Mouse (Mus musculus): ENCODE data around the gene Lamb3.
"Not testable (repeated sequence)": the region's sequence is repeated elsewhere in the genome, so short reads cannot be mapped to it uniquely, and the experiment has no call there.

The Lamb3 gene

DNA sequence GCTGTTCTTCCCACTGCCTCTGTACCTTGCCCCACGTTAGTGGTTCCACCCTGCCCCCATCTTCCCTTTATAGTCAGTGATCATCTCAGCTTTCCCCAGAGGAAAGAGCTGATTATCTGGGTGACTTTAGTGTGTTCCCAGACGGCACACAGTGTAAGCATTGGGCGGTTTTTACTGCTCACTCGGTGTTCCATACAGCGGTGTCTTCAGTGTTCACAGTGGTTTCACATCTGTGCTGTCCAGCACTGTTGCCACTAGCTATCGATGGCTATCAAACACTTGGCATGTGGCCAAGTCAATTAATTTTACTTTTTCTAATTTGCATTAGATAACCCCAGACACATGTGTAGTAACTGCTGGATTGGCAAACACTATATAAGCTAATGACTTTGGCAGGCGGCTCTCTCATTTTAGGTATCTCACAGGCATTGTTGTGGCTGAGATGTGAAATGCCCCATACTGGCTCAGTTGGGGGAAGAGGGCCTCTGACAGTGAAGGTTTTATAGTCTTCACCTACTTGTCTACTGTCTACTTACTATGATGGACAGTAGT lies 76.8 kb downstream of the Lamb3 start:
- DNase-seq, result no peak

DNA sequence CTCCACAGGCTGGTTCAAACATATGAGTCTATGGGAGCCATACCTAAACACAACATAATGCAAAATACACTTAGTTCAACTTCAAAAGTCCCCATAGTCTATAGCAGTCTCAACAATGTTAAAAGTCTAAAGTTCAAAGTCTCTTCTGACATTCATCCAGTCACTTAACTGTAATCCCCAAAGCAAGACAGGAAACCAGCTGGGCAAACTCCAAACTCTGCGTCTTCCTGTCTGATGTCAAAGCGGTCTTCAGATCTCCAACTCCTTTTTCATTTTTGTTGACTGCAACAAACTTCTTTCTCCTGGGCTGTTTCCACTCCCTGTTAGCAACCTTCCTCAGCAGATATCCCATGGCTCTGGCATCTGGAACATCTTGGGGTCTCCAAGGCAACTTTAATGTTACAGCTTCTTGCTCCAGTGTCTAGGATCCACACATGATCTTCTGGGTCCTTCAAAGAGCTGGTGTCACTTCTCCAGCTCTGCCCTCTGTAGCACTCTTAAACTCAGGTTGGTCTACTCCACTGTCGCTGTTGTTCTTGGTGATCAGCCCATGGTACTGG lies 78.3 kb downstream of the Lamb3 start:
- DNase-seq, result not testable (repeated sequence)

DNA sequence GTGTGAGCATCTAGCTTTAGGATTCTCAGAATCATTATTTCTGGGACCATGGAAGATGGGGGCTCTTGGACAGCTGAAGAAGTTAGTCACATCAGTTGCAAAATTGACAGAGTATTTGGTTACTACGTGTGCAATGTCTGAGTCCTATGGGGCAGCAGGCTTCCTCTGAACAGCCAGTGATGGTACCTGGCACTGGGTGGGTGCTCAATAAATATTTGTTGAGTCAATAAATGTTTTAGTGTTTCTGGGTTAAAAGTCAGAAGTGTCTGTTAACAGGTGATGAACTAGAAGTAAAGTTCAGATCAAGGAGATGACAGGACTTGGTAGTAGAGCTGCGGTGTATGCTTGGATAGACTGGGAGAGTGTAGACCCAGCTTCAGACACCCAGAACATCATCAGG lies 80.1 kb downstream of the Lamb3 start:
- DNase-seq, result no peak

DNA sequence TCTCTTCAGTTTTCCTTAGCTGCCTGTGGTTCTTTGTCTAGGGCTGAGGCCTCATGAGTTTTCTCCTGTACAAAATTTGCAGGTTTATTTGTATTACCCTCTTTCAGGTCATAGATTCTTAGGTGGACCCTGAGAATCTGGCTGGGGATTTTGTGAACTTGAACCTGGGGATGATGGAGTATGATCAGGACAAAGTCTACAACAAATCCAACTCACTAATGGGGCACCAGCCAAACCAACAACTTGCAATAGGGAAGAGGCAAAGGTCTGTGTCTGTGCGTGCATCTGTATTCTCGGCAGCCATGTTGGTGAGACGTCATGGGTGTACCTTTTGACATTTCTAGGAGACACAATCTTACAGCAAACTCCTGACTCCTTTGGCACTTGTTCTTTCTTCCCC lies 81.6 kb downstream of the Lamb3 start:
- DNase-seq, result no peak

DNA sequence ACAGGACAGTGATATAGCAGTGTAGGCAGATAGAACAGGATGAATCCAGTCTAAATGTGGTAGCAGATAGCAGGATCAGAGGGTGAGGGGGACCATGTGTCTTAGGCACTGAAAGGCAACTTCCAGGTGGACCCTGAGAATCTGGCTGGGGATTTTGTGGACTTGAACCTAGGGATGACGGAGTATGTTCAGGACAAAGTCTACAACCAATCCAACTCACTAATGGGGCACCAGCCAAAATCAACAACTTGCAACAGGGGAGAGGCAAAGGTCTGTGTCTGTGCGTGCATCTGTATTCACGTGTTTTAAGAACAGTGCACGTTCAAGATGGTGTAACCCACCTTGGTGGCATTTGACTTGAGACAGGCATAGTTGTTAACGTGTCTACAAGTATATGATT lies 82.4 kb downstream of the Lamb3 start:
- no peak for DNase-seq

DNA sequence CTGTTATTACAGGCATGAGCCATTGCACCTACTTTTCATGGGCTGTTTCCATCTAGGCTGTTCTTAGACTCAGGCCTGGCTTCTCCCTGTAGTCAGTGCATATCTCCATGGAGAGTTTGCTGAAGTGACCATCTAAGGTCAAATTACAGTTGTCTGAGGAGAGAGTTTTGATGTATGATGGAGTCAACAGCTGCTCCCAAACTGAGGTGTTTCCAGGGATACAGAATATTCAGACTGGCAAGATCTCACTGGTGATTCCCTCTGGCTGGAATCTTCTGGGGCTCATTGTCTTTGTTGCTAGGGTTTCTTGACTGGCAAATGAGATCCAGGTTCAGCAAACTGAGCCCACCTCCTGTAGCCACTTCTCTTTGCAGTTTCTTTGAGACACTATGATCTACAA lies 83.2 kb downstream of the Lamb3 start:
- DNase-seq, result no peak

DNA sequence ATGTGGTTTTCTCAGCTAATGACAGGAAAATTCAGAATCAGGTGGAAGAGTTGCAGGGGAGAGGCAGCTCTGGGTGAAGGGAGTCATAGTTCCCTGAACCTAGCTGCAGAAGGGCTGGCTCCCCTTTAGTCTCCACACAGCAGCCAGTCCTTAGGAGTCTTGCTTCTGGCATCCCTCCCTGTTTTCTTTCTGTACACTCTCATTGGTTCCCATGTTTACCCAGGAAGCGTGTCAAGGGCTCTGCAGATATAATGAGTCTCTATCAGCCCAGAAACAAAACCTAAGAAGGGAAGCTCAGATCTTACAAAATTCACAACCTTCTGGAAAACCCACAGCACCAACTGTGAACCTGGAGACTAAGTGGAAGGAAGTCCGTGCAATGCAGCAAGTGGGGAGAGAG lies 85.5 kb downstream of the Lamb3 start:
- DNase-seq, result no peak

DNA sequence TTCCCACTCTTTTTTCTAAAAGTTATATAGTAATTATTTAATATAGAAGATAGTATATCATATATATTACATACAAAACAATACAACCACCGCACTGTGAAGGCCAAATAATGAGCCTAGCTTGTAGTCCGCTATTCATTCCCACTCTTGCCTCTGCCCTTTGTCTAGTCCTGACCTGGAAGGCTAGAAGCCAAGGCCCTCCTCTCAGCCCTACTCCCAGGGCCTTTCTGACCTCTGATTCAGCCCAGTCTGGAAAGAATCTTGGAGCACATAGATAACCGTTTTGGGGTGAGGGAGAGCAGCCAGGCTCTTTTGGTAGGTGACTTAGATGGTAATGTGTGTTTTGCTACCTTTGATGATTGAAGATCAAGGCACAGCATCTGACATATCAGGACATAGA lies 86.4 kb downstream of the Lamb3 start:
- DNase-seq, result no peak

DNA sequence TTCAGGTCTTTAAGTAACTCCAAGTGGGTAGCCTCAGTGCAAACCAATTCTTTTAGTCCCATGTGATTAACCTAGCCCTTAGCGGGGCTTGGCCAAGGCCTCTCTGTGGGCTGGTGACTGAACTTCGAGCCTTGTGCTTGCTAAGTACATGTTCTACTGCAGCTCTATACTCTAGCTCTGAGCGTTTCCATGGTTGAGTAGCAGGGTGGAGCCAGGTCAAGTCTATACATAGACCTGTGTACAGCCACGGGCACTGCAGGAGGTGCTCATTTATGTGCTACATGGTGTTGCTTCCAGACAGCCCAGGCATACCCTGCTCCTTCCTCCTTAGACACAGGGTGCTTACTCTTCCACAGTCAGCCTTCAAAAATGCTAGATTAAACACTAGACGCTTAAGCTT lies 88.4 kb downstream of the Lamb3 start:
- DNase-seq, result no peak

DNA sequence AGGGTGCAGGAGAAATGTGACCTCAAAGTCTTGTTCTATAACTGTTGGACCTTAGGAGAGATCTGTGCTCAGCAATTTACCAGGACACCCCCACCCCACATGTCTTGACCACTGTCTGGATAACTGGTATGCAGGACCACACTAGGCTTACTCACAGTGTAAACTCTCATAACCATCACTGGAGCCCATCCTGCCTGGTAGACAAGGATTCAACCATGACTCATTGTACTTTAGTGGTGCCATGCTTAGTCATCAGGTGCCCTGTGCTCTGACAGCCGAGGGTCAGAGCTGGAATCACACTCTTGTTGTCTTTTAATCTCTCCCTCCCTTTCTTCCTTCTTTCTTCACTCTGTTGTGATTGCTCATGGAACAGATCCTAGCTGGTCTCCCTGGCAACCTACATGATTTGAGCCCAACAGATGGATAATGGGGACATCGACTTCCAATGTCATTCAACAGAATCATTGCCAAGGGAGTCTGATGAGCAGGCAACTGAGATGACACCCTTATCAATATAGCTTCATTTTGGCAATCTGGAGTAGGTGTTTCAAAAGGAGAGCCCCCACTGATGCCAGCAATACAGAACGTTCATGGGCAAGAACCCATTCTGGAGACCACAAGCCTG lies 90.8 kb downstream of the Lamb3 start:
- DNase-seq, result peak; percentile 43

DNA sequence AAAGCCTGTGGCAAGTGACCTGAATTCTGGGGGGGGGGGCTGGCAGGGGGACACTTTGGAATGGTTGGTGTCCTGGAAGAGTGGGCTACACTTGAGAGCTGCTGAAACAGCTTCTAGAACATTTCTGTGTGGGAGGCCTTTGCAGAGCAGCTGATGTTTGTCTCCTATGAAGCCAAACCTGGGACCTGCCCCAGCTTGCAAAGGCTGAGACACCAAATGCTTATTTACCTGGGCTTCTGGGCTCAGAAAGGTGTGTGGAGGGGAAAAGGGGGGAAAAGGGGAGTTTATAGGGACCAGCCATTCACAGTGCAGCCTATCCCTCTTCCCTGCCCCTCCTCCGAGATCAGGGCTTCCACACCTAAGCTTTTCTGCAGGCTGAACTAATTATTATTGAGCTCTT lies 92.5 kb downstream of the Lamb3 start:
- DNase-seq, result no peak

DNA sequence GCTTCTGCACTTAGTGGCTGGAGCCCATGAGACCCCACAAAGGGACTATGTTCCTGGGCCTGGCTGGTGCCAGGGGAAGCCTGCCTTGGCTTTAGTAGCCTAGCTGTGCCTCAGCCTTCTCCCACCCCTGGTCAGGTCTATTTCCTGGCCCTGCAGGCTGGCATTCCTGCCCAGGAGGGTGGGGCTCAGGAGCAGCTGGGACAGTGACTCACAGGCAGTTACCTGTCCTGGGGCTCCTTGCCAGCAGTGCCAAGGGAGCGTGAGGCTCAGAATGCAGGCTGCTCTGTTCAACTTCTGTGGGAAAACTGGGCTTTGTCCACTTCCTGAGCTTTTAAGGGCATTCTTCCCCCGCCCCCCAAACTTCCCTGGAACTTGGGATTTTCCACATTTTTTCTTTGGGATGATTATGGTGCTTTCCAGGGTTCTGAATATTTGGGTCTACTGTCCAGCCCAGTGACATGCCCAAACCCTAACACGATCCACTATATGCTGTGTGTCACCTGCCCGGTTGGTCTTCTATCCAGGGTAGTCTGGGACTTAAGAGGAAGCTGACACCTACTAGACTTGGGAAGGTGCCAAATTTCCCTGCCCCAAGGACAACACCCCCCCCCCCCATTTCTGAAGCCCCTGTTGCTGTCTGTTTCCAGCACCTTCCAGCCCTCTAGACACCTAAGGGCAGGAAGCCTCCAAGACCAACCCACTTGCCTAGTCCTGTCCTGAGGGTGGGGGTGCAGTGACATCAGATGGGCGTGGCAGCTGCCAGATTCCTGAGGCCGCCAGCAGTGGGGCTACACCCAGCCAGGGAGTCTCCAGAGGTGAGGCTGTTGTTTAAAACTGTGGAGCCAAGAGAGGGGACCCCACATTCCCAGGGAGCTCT lies 94.0 kb downstream of the Lamb3 start:
- DNase-seq, result no peak

DNA sequence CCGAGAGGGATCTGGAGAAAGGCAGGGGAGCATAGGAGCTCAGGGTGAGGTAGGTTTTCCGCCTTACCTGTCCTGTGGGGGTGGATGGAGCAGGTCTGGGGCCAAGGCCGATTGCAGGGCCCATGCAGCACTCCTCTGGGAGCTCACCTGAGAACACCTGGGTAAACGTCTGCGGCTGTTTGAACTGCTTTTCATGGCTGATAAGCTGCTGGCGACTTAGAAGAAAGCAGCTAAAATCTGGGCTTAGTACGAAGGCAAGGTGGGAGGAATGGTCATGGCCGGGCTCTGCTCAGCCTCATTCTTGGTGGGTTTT lies 94.5 kb downstream of the Lamb3 start:
- DNase-seq, result no peak

DNA sequence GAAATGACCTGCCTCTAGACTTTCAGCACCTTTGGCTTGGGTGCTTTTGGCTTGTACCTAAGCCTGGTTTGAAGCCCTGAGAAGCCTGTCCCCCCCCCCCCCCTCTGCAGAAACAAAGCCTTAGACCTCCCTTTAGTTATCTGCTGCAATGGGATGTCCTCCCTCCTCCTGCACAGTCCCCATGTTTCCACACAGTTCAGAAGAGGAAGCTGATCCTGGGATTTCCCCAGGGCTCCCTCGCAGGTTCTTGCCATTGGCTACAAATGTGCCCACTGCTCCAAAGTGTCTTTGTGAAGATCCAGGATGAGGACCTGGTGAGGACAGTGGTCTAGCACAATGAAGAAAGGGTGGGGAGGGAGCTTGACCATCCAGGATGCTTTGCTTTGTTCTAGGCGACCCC lies 95.6 kb downstream of the Lamb3 start:
- no peak for DNase-seq

DNA sequence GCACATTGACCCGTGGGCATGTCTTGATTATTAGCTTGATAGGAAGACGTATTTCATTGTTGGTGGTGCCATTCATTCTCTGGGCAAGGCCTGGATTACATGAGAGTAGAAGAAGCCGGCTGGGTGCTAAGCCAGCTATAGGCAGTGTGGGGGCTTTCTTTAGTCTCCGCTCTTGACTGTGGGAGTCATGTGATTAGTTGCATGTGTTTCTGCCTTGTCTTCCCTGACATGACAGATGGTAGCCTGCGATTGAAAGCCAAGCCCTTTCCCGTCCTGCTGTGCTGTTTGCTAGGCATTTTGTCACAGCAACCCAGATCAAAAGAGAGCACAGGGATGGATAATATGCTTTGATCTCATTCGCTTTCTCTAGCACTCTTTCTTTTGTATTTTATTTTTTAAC lies 97.9 kb downstream of the Lamb3 start:
- peak; percentile 47 for DNase-seq

DNA sequence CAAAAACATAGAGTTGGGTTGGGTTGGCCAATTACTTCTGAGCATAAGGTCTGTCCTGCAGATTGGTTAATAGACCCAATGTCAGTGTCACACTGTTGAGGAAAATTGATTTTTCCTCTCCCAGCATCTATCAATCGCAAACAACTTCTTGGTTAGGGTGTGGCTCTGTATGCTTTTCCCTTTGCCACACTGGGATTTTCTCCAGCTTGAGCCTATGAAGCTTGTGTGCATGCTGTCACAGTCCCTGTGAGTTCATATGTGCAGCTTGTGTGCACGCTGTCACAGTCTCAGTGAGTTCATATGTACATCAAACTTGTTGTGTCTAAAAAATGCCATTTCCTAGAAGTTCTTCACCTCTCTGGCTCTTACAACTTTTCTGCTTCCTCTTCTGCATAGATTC lies 99.3 kb downstream of the Lamb3 start:
- DNase-seq, result no peak

DNA sequence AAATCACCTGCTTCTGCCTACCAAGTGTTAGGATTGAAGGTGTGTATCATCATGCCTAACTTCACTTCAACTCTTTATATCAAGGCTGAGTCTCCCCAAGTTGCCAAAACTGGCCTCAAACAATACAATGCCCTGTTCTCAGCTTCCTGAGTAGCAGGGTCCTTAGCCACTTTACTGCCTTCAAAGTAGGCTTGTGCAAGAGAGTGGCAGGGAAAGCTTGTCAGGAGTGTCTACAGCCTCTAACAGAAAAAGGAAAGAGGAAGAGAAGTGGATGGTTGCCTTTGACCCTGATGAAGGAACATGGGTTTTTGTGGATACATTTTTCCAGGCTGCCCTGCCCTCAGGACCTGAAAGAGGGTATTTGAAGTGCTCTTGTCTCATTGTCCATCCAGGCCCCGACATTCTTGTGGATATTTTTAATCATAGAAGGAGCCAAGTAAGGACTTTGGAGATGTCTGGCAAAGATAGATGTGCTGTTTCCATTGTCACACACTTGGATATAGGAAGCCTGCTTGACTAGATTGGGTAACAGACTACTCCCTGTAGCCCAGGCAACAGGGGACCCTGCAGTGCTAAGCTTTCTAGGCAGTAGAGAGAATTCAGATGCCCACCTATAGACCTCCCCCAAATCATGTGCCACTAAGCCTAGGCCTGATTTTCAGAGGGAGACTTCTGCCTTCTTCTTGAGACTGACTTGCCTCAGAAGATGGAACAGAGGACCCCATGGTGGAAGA lies 102.5 kb downstream of the Lamb3 start:
- DNase-seq, result no peak

DNA sequence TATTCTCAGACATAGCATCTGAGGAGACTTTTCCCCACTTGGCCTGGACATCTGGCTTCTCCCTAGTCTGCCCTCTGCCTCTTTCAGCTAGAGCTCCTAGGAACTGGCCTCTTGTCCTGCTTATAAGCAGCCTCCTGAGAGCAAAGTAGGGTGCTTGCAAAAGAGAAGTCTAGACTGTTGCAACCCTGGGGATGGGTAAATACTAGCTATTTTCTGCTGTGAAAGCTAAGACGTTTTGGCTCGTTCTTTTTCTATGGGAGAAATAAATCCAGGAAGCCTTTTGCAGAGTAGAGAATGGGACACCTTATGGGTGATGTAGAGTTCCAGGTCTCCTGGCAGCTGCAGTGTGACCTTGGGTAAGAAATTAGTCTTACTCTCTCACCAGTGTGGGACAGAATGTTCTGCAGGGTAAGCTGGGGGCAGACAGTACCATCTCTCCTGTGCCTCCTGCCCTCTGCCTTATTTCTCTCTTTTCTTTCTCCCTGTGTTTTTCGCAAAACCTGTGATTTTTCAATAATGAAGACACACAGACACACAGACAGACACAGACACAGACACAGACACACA lies 103.1 kb downstream of the Lamb3 start:
- no peak for DNase-seq

DNA sequence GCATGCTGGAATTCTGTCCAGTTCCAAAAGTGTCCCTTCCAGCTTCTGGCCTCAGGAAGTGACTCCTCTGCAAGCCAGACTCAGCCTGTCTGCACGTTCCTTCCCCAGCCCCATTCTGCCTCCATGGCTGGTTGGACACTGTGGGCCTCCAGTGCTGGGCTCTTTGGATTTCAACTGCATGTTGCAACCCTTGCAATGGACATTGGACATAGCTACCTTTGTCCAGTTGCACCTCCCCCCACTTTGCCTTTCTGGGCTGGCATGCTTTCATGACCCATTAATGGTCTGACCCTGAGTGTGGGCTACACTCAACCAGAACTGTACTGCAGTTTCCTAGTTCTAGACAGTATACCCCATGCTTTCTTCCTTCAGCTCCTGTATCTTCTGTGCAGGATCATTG lies 104.1 kb downstream of the Lamb3 start:
- no peak for DNase-seq

DNA sequence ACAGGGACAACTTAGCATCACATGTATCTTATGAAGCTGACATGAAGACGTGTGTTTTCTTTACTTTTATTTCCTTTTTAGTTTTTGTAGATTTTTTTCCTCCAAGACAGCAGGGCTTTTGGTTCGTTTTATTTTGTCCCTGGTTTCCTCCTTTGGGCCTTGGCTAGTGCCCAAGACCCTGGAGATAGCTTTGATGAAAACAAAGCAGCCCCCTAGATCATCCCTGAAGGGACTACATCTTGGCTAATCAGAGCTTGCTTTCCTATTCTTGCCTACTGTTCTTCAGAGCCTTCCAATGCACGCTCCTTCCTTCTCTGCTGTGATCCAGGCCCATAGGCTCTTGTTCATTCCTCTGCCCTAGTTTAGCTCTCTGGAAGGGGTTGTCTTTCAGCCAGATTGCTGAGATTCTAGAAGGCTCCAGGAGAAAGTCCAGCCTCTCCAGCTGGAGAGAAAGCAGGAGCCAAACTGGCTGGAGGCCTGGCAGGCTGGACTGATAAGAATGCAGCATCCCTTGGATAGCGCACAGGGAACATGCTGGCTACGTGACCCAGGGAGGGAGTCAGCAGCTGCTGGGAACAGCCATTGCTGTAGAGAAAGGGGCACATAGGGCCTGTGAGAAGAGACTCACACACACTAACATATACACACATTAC lies 108.3 kb downstream of the Lamb3 start:
- DNase-seq, result peak; percentile 64

DNA sequence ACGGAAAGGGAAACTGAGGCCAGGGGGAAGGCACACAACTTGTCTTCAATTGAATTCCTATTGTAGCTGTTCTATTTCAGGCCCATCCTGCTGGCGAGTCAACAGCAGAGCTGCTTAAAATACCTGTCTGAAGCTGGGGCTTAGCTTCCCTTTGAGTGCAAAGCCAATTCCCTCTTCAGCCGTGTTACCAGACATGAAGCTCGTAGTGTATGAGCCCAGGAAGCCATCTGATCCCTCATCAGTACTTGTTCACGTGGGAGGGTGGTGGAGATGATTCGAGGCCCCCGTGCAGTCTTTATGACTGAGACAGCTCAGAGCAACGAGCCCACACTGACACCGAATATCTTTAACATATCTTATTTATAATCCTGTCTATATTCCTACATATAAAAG lies 108.9 kb downstream of the Lamb3 start:
- no peak for DNase-seq

DNA sequence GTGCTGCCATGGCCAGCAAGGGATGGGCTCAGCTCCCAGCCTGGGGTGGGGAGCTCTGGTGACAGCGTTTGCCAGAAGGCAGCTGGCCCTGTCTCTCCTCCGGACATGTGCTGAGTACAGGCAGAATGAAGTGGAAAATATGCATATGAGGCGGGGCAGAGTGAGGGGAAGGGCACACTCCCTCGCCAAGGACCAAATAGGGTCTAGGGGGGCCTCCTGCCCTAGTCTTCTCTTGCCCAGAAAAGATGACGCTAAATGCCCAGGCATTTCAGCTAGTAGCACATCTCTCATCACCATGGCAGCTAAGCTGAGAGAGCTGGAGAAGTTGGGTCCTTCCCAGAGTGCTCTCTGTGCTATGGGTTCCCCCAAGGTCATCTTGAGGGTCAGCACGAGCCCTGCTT lies 109.7 kb downstream of the Lamb3 start:
- peak; percentile 76 for DNase-seq

DNA sequence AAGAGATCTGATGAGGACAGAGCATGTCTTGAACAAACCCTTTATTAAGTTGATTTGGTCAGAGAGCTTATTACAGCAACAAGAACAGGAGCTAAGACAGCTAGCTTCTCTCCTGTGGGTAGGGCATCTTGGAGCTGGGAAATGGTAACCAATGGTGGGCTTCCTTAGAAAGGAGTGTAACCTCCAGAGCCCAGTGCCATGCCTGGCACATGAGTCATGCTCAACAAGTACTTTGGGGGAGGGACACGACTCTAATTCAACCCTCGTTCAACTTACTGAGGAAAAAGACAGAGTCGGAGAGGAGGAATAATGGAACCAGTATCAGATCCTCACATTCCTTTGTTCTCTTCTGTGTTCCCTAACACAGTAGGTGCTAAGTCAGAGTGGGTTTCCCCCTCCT lies 112.2 kb downstream of the Lamb3 start:
- DNase-seq, result no peak
